Mouse (Mus musculus) mouse embryonic stem cell (cell line): Measurements from ENCODE around the gene Cldn34c2.
"Not testable (repeated sequence)": the region's sequence is repeated elsewhere in the genome, so short reads cannot be mapped to it uniquely, and the experiment has no call there.

Source experiments
- in situ Hi-C, 2 experiments: fragments of 300-500 bp; cut with MboI; formaldehyde crosslinking; loops; 1 replicate in 1 of 2; 3 replicates in 1 of 2; pipeline ENCODE4 v1.14.3; 2019 to 2020; ENCODE audit warnings: low sequenced_read_pairs in 2 of 2, low pct_unique_long_range_greater_than_20kb in 1 of 2, mixed read lengths in 1 of 2; ENCODE audit not compliant: unreplicated experiment in 1 of 2

Gene Cldn34c2

DNA sequence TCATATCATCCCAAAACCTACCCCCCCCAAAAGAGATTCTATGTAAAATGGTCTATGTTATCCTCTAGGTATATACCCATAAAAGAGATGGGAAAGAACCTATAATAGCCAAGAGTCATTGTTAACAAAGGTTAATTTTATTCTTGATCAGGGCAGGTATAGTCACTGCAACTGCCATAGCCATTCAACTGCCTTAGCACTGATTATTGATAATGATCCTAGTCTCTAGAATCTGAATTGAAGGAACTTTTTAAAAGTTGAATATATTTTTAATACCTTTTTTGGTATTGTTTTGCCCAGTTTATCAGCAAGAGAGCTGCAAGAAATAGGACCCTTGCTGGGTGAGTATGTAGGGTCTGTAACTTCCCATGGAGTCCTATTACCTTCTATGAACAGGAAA lies at the start of gene Cldn34c2:
TSS of gene Cldn34c2 (plus strand) at position 301 of the 400 bp plus-strand sequence.
- in situ Hi-C loops, result not testable (repeated sequence)

- in situ Hi-C loops, result not testable (repeated sequence)
Measured at GRCm38 (mm10) chrX:123551378-123551777, 30.1 kb upstream of the Cldn34c2 start.

GRCm38 (mm10) chrX:123612158-123612828 lies 30.8 kb downstream of the Cldn34c2 start:
- in situ Hi-C loops, result not testable (repeated sequence)
